Mouse (Mus musculus) hindbrain, embryonic 15.5 days (tissue): ENCODE measurements around the gene Tbcd. TPM values are rescaled to one million over a fixed set of nuclear protein-coding genes. Genes with fewer than 3 reads are reported as not detected.
"Not testable (repeated sequence)": the region's sequence is repeated elsewhere in the genome, so short reads cannot be mapped to it uniquely, and the experiment has no call there.

ENCODE experiments used
- ATAC-seq: fragments of 200-750 bp; cut with Nextera tagmentation; 2 replicates; pipeline ENCODE4 v1.8.0; 2017; ENCODE audit warnings: low read depth, moderate number of reproducible peaks, moderate TSS enrichment; ENCODE audit not compliant: low FRiP score
- H3K27ac ChIP-seq: fragments of 300-500 bp; sonication (generic); replicated peaks from 2 replicates; pipeline ENCODE4 v1.5.1; 2015; ENCODE audit warnings: mild to moderate bottlenecking, inconsistent platforms
- H3K27me3 ChIP-seq: fragments of 300-500 bp; sonication (generic); 2 replicates; pipeline ENCODE4 v1.6.1; 2015; ENCODE audit warnings: control low read depth, inconsistent platforms
- H3K36me3 ChIP-seq: fragments of 300-500 bp; sonication (generic); 2 replicates; pipeline ENCODE4 v1.6.1; 2015; ENCODE audit warnings: control low read depth, inconsistent platforms
- H3K4me1 ChIP-seq: fragments of 300-500 bp; sonication (generic); replicated peaks from 2 replicates; pipeline ENCODE4 v1.6.1; 2015; ENCODE audit warnings: control low read depth, inconsistent platforms
- H3K4me2 ChIP-seq: fragments of 300-500 bp; sonication (generic); 2 replicates; pipeline ENCODE4 v1.6.1; 2015; ENCODE audit warnings: moderate library complexity, mild to moderate bottlenecking, inconsistent platforms
- H3K4me3 ChIP-seq: fragments of 300-500 bp; sonication (generic); 2 replicates; pipeline ENCODE4 v1.5.1; 2015; ENCODE audit warnings: mild to moderate bottlenecking, inconsistent platforms
- H3K9ac ChIP-seq: fragments of 300-500 bp; sonication (generic); 2 replicates; pipeline ENCODE4 v1.6.1; 2015; ENCODE audit warnings: inconsistent platforms
- H3K9me3 ChIP-seq: fragments of 300-500 bp; sonication (generic); 2 replicates; pipeline ENCODE4 v1.6.1; 2016; ENCODE audit warnings: control low read depth, inconsistent platforms
- WGBS: fragments of 180-500 bp; shearing (Covaris S2); methylation state at CpG from one replicate; pipeline ENCODE4 v1.1.7; 2015; 5-methylcytosine and 5-hydroxymethylcytosine counted together
- polyA plus RNA-seq: library from polyadenylated mRNA; unstranded; fragments of >200 nt; fragmentation: Nextera tagmentation; extraction: Ambion mirVana; gene quantifications from 2 replicates; pipeline ENCODE4 v1.2.1, GENCODE M21; 2015

The Tbcd gene
- polyA plus RNA-seq, 1 experiment from 2014 or later, result 63.6 TPM

DNA sequence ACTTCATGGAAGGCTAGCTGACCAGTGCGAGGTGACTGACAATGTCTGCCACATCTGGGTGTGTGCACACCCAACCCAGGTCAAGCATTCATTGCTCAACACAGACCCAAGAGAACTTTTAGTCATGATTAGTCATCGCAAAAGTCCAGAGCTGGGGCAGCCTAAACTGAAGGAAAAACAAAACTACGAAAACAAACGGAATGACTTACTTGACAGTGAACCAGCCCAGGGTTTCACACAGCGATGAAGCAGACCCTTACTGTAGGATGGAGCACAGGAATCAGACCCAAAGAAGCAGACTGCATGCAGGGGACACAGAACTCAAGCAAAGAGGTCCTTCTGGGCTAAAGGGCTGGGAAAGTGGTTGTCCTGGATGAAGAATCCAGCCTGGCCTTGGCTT, 200.2 kb downstream of the Tbcd start:
- Histone ChIP-seq H3K4me1 (no peaks in the 10 kb centered on the region), H3K4me3 (no peak overlapping the region), H3K27me3 (no peaks in the 10 kb centered on the region), H3K4me2 (no peak overlapping the region), H3K36me3 (peaks cover 7% of the 10 kb centered on the region; the same call in 1 of the 2 replicates), H3K27ac (no peak overlapping the region), H3K9me3 (no peaks in the 10 kb centered on the region), H3K9ac (no peak overlapping the region)
- 95% methylated on average over 5 of the region's 5 CpGs for WGBS
- no peak for ATAC-seq

GRCm38 (mm10) chr11:121652547-121653305, 201.0 kb downstream of the Tbcd start:
- Histone ChIP-seq H3K4me1 (no peaks in the 10 kb centered on the region), H3K4me2 (no peak overlapping the region), H3K9ac (no peak overlapping the region), H3K36me3 (peaks cover 7% of the 10 kb centered on the region; the same call in 1 of the 2 replicates), H3K27ac (no peak overlapping the region), H3K27me3 (no peaks in the 10 kb centered on the region), H3K9me3 (no peaks in the 10 kb centered on the region), H3K4me3 (no peak overlapping the region)
- no peak for ATAC-seq
- WGBS, result 59% methylated on average over 10 of the region's 10 CpGs

GRCm38 (mm10) chr11:121653631-121654030, 201.9 kb downstream of the Tbcd start:
- no peaks in the 10 kb centered on the region for H3K4me1 ChIP-seq
- no peak overlapping the region for H3K4me3 ChIP-seq
- no peak for ATAC-seq
- no peak overlapping the region for H3K9ac ChIP-seq
- H3K9me3 ChIP-seq, result no peaks in the 10 kb centered on the region
- H3K27me3 ChIP-seq, result no peaks in the 10 kb centered on the region
- H3K27ac ChIP-seq, result no peak overlapping the region
- WGBS, result 62% methylated on average over 4 of the region's 4 CpGs
- peaks cover 7% of the 10 kb centered on the region; the same call in 1 of the 2 replicates for H3K36me3 ChIP-seq
- H3K4me2 ChIP-seq, result no peak overlapping the region

- no peak overlapping the region for H3K4me3 ChIP-seq
- H3K36me3 ChIP-seq, result peaks cover 7% of the 10 kb centered on the region; the same call in 1 of the 2 replicates
- H3K4me2 ChIP-seq, result no peak overlapping the region
- ATAC-seq, result no peak
- no peaks in the 10 kb centered on the region for H3K4me1 ChIP-seq
- no peaks in the 10 kb centered on the region for H3K9me3 ChIP-seq
- H3K27me3 ChIP-seq, result no peaks in the 10 kb centered on the region
- H3K27ac ChIP-seq, result no peak overlapping the region
- WGBS, result 83% methylated on average over 9 of the region's 9 CpGs
- H3K9ac ChIP-seq, result no peak overlapping the region
Measured at GRCm38 (mm10) chr11:121654406-121654945, 202.7 kb downstream of the Tbcd start.

GRCm38 (mm10) chr11:121655166-121655806, 203.5 kb downstream of the Tbcd start:
- no peak overlapping the region for H3K4me2 ChIP-seq
- no peaks in the 10 kb centered on the region for H3K9me3 ChIP-seq
- H3K9ac ChIP-seq, result no peak overlapping the region
- H3K36me3 ChIP-seq, result 0 out of 2 replicates have a peak, but pooled peaks cover 5% of the 10 kb centered on the region
- H3K27ac ChIP-seq, result no peak overlapping the region
- H3K4me1 ChIP-seq, result no peaks in the 10 kb centered on the region
- WGBS, result 94% methylated on average over 6 of the region's 6 CpGs
- H3K4me3 ChIP-seq, result no peak overlapping the region
- ATAC-seq, result no peak
- no peaks in the 10 kb centered on the region for H3K27me3 ChIP-seq

GRCm38 (mm10) chr11:121655807-121656511, 204.2 kb downstream of the Tbcd start:
- ATAC-seq, result no peak
- Histone ChIP-seq H3K4me1 (no peaks in the 10 kb centered on the region), H3K27ac (no peak overlapping the region), H3K4me2 (no peak overlapping the region), H3K4me3 (no peak overlapping the region), H3K9ac (no peak overlapping the region), H3K9me3 (no peaks in the 10 kb centered on the region), H3K36me3 (0 out of 2 replicates have a peak, but pooled peaks cover 3% of the 10 kb centered on the region), H3K27me3 (no peaks in the 10 kb centered on the region)
- WGBS, result 84% methylated on average over 6 of the region's 6 CpGs

DNA sequence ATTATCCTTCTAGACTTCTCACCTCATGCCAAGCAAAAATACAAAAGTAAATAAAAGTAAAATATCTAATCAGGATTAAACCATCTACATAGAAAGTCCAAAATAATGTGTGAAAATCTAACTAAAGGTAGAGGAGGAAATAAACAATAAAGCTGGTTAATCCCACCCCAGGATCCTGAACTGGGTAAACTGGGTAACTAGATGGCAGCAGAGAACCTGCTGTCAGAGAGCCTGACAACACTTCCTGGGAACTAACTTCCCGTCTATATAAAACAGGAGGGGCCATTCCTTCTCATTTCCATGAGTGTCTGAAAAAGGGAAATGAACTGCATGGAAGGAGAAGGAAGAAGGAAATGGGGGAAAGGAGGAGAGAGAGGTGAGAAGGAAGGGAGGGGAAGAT, 206.4 kb downstream of the Tbcd start:
- WGBS, result 50% methylated on average over 1 of the region's 1 CpGs

GRCm38 (mm10) chr11:121660604-121661003, 208.9 kb downstream of the Tbcd start:
- not testable (repeated sequence) for H3K4me3 ChIP-seq, H3K9me3 ChIP-seq, H3K9ac ChIP-seq, H3K27ac ChIP-seq, H3K36me3 ChIP-seq, H3K27me3 ChIP-seq, ATAC-seq, H3K4me2 ChIP-seq, H3K4me1 ChIP-seq
- 92% methylated on average over 2 of the region's 2 CpGs for WGBS

More for the DNA sequence above, 206.4 kb downstream of the Tbcd start:
- H3K9ac ChIP-seq, result no peak overlapping the region
- no peaks in the 10 kb centered on the region for H3K27me3 ChIP-seq
- H3K4me3 ChIP-seq, result no peak overlapping the region
- no peak overlapping the region for H3K4me2 ChIP-seq
- 0 out of 2 replicates have a peak, but pooled peaks cover 3% of the 10 kb centered on the region for H3K36me3 ChIP-seq
- H3K27ac ChIP-seq, result no peak overlapping the region
- no peak for ATAC-seq
- H3K9me3 ChIP-seq, result no peaks in the 10 kb centered on the region
- H3K4me1 ChIP-seq, result no peaks in the 10 kb centered on the region

DNA sequence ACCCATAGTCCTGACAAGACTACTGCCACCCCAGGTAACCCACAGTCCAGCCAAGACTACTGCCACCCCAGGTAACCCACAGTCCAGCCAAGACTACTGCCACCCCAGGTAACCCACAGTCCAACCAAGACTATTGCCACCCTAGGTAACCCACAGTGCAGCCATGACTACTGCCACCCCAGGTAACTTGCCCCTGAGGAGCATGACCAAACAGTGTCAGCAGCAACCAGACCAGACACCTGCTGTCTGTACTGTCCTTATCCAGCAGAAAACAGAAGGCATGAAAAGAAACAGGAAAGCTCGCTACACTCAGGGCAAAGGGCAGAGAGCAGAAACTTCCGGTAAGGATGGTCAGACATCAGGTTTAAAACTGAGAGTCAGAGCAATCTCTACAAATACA, 209.4 kb downstream of the Tbcd start:
- no peak overlapping the region for H3K9ac ChIP-seq
- no peaks in the 10 kb centered on the region for H3K9me3 ChIP-seq
- no peak for ATAC-seq
- H3K27me3 ChIP-seq, result no peaks in the 10 kb centered on the region
- H3K36me3 ChIP-seq, result 0 out of 2 replicates have a peak, but pooled peaks cover 3% of the 10 kb centered on the region
- WGBS, result 92% methylated on average over 2 of the region's 2 CpGs
- no peak overlapping the region for H3K4me2 ChIP-seq
- no peaks in the 10 kb centered on the region for H3K4me1 ChIP-seq
- H3K27ac ChIP-seq, result no peak overlapping the region
- no peak overlapping the region for H3K4me3 ChIP-seq
